Mouse (Mus musculus) adipocyte (in vitro differentiated cells): ENCODE results near the gene Prim2.

Experiments
- DNase-seq: peaks from one replicate; pipeline ENCODE4 v3.0.0-alpha.2; 2016; ENCODE audit warnings: low spot score

Gene Prim2

GRCm38 (mm10) chr1:33488372-33488771 is 181.2 kb downstream of the Prim2 start:
- no peak for DNase-seq

DNA sequence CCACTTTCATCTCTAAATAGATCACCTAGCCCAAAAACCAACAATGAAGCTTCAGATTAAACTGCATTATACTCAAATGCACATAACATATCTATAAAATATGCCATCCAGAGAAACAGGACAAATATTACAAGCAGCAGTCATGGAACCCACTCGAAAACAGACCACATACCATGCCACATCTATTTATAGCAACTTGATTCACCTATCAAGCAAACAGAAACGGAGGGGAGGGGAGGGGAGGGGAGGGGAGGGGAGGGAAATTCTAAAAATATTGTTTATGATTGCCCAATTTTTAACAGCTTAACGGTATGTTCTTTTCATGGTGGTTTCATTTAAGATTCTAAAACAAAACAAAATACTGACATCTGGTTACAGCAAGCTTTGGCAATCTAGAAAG is 185.8 kb downstream of the Prim2 start:
- no peak for DNase-seq

- DNase-seq = no peak
Measured at GRCm38 (mm10) chr1:33480382-33480781, 189.2 kb downstream of the Prim2 start.

- no peak for DNase-seq
Measured at GRCm38 (mm10) chr1:33471069-33471468, 198.5 kb downstream of the Prim2 start.

- no peak for DNase-seq
Measured at GRCm38 (mm10) chr1:33470222-33470621, 199.4 kb downstream of the Prim2 start.

- no peak for DNase-seq
Measured at GRCm38 (mm10) chr1:33464234-33464633, 205.4 kb downstream of the Prim2 start.

GRCm38 (mm10) chr1:33460703-33461102 is 208.9 kb downstream of the Prim2 start:
- DNase-seq = no peak

DNA sequence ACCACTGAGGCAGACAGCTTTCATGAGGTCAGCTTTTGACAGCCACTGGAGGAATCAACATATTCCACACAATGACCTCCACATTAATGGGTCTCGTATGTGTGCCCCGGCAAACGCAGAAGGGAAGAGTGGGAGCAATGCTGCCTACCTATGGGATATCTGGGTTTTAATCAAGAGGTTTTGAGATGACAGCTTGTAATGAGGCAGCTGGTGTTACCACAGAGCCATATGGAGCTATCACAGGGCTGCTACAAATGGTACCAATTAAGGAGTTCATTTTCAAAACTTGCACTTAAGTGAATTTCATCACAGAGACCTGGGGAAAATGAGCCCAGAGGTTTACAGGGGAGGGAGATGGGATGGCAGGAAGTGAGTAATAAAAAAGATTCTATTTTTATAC is 209.3 kb downstream of the Prim2 start:
- DNase-seq = no peak

GRCm38 (mm10) chr1:33458950-33459349 is 210.6 kb downstream of the Prim2 start:
- no peak for DNase-seq

- DNase-seq = no peak
Measured at GRCm38 (mm10) chr1:33454251-33454650, 215.3 kb downstream of the Prim2 start.

- no peak for DNase-seq
Measured at GRCm38 (mm10) chr1:33453299-33453698, 216.3 kb downstream of the Prim2 start.

GRCm38 (mm10) chr1:33447179-33447578 is 222.4 kb downstream of the Prim2 start:
- DNase-seq = no peak

- DNase-seq = no peak
Measured at GRCm38 (mm10) chr1:33436167-33436566, 233.4 kb downstream of the Prim2 start.
